Mouse (Mus musculus) neural tube, embryonic 13.5 days (tissue): ENCODE measurements around the gene Ankrd10. TPM values are rescaled to one million over a fixed set of nuclear protein-coding genes. Genes with fewer than 3 reads are reported as not detected.

Source experiments
- ATAC-seq: fragments of 200-750 bp; cut with Nextera tagmentation; 2 replicates; pipeline ENCODE4 v1.8.0; 2017; ENCODE audit warnings: low read depth, mild to moderate bottlenecking, moderate TSS enrichment, moderate library complexity
- H3K27ac ChIP-seq: fragments of 300-500 bp; sonication (generic); replicated peaks from 2 replicates; pipeline ENCODE4 v1.5.1; 2015; ENCODE audit warnings: moderate library complexity, mild to moderate bottlenecking, inconsistent platforms
- H3K27me3 ChIP-seq: fragments of 300-500 bp; sonication (generic); 2 replicates; pipeline ENCODE4 v1.6.1; 2015; ENCODE audit warnings: mild to moderate bottlenecking, inconsistent platforms
- H3K36me3 ChIP-seq: fragments of 300-500 bp; sonication (generic); 2 replicates; pipeline ENCODE4 v1.6.1; 2015; ENCODE audit warnings: mild to moderate bottlenecking, inconsistent platforms
- H3K4me1 ChIP-seq: fragments of 300-500 bp; sonication (generic); replicated peaks from 2 replicates; pipeline ENCODE4 v1.6.1; 2015; ENCODE audit warnings: inconsistent platforms
- H3K4me2 ChIP-seq: fragments of 300-500 bp; sonication (generic); 2 replicates; pipeline ENCODE4 v1.6.1; 2015; ENCODE audit warnings: inconsistent platforms, mild to moderate bottlenecking, moderate library complexity
- H3K4me3 ChIP-seq: fragments of 300-500 bp; sonication (generic); 2 replicates; pipeline ENCODE4 v1.5.1; 2015; ENCODE audit warnings: mild to moderate bottlenecking, inconsistent platforms
- H3K9ac ChIP-seq: fragments of 300-500 bp; sonication (generic); 2 replicates; pipeline ENCODE4 v1.6.1; 2015; ENCODE audit warnings: moderate library complexity, mild to moderate bottlenecking, inconsistent platforms
- H3K9me3 ChIP-seq: fragments of 300-500 bp; sonication (generic); 2 replicates; pipeline ENCODE4 v1.6.1; 2016; ENCODE audit warnings: inconsistent platforms
- WGBS: fragments of 180-500 bp; shearing (Covaris S2); methylation state at CpG from one replicate; pipeline ENCODE4 v1.1.7; 2015; 5-methylcytosine and 5-hydroxymethylcytosine counted together
- polyA plus RNA-seq: library from polyadenylated mRNA; unstranded; fragments of >200 nt; fragmentation: Nextera tagmentation; extraction: Ambion mirVana; gene quantifications from 2 replicates; pipeline ENCODE4 v1.2.1, GENCODE M21; 2015

Ankrd10 gene
- polyA plus RNA-seq, 1 experiment from 2014 or later = 79.2 TPM

- Histone ChIP-seq H3K9ac (no peak overlapping the region), H3K4me1 (peaks cover 4% of the 10 kb centered on the region; the same call in 1 of the 2 replicates), H3K27ac (no peak overlapping the region), H3K9me3 (no peaks in the 10 kb centered on the region), H3K4me3 (no peak overlapping the region), H3K4me2 (no peak overlapping the region), H3K27me3 (no peaks in the 10 kb centered on the region), H3K36me3 (peaks cover 16% of the 10 kb centered on the region)
- ATAC-seq = peak; percentile 19; the same call in 1 of the 2 replicates
- 36% methylated on average over 14 of the region's 14 CpGs for WGBS
These were observed 33.4 kb downstream of the Ankrd10 start for GRCm38 (mm10) chr8:11602006-11602680.

GRCm38 (mm10) chr8:11600301-11600951, 35.1 kb downstream of the Ankrd10 start:
- H3K4me3 ChIP-seq = no peak overlapping the region
- H3K9me3 ChIP-seq = no peaks in the 10 kb centered on the region
- peaks cover 4% of the 10 kb centered on the region; the same call in 1 of the 2 replicates for H3K4me1 ChIP-seq
- no peak for ATAC-seq
- H3K27me3 ChIP-seq = no peaks in the 10 kb centered on the region
- peaks cover 8% of the 10 kb centered on the region for H3K36me3 ChIP-seq
- no peak overlapping the region for H3K4me2 ChIP-seq
- no peak overlapping the region for H3K27ac ChIP-seq
- WGBS = 84% methylated on average over 5 of the region's 5 CpGs
- H3K9ac ChIP-seq = no peak overlapping the region

- no peak for ATAC-seq
- Histone ChIP-seq H3K36me3 (no peaks in the 10 kb centered on the region), H3K4me2 (no peak overlapping the region), H3K9me3 (no peaks in the 10 kb centered on the region), H3K27me3 (no peaks in the 10 kb centered on the region), H3K4me3 (no peak overlapping the region), H3K27ac (no peak overlapping the region), H3K4me1 (no peaks in the 10 kb centered on the region), H3K9ac (no peak overlapping the region)
- WGBS = 76% methylated on average over 12 of the region's 12 CpGs
These were observed 42.2 kb downstream of the Ankrd10 start for GRCm38 (mm10) chr8:11593222-11593884.

GRCm38 (mm10) chr8:11592296-11592695, 43.3 kb downstream of the Ankrd10 start:
- no peak overlapping the region for H3K4me2 ChIP-seq

GRCm38 (mm10) chr8:11591837-11592236, 43.7 kb downstream of the Ankrd10 start:
- H3K4me3 ChIP-seq = no peak overlapping the region

More at GRCm38 (mm10) chr8:11592296-11592695, 43.3 kb downstream of the Ankrd10 start:
- Histone ChIP-seq H3K4me1 (no peaks in the 10 kb centered on the region), H3K36me3 (no peaks in the 10 kb centered on the region), H3K9me3 (no peaks in the 10 kb centered on the region), H3K27ac (no peak overlapping the region), H3K27me3 (no peaks in the 10 kb centered on the region), H3K9ac (no peak overlapping the region), H3K4me3 (no peak overlapping the region)
- no peak for ATAC-seq
- WGBS = 52% methylated on average over 13 of the region's 13 CpGs

GRCm38 (mm10) chr8:11586374-11586745, 49.2 kb downstream of the Ankrd10 start:
- Histone ChIP-seq H3K36me3 (no peaks in the 10 kb centered on the region), H3K4me1 (no peaks in the 10 kb centered on the region; the same call in 1 of the 2 replicates), H3K9me3 (0 out of 2 replicates have a peak, but pooled peaks cover 9% of the 10 kb centered on the region), H3K27me3 (no peaks in the 10 kb centered on the region), H3K4me2 (no peak overlapping the region), H3K9ac (no peak overlapping the region), H3K27ac (no peak overlapping the region), H3K4me3 (no peak overlapping the region)
- 68% methylated on average over 2 of the region's 2 CpGs for WGBS
- ATAC-seq = no peak

More at GRCm38 (mm10) chr8:11591837-11592236, 43.7 kb downstream of the Ankrd10 start:
- Histone ChIP-seq H3K27ac (no peak overlapping the region), H3K9me3 (no peaks in the 10 kb centered on the region), H3K36me3 (no peaks in the 10 kb centered on the region), H3K4me1 (no peaks in the 10 kb centered on the region), H3K27me3 (no peaks in the 10 kb centered on the region), H3K9ac (no peak overlapping the region), H3K4me2 (no peak overlapping the region)
- no peak for ATAC-seq
- 85% methylated on average over 4 of the region's 4 CpGs for WGBS

- no peak for ATAC-seq
These were observed 49.8 kb downstream of the Ankrd10 start for GRCm38 (mm10) chr8:11585513-11586373.

GRCm38 (mm10) chr8:11575604-11576384, 59.8 kb downstream of the Ankrd10 start:
- no peaks in the 10 kb centered on the region for H3K36me3 ChIP-seq
- H3K4me2 ChIP-seq = no peak overlapping the region
- H3K4me3 ChIP-seq = no peak overlapping the region
- H3K27me3 ChIP-seq = no peaks in the 10 kb centered on the region
- 44% methylated on average over 16 of the region's 16 CpGs for WGBS
- H3K27ac ChIP-seq = no peak overlapping the region
- ATAC-seq = no peak; the same call in 1 of the 2 replicates
- peaks cover 14% of the 10 kb centered on the region; the same call in 1 of the 2 replicates for H3K4me1 ChIP-seq
- no peaks in the 10 kb centered on the region for H3K9me3 ChIP-seq
- H3K9ac ChIP-seq = no peak overlapping the region

More at GRCm38 (mm10) chr8:11585513-11586373, 49.8 kb downstream of the Ankrd10 start:
- H3K36me3 ChIP-seq = no peaks in the 10 kb centered on the region
- no peaks in the 10 kb centered on the region for H3K27me3 ChIP-seq
- WGBS = 80% methylated on average over 21 of the region's 21 CpGs
- no peak overlapping the region for H3K27ac ChIP-seq
- 0 out of 2 replicates have a peak, but pooled peaks cover 9% of the 10 kb centered on the region for H3K9me3 ChIP-seq
- H3K4me2 ChIP-seq = no peak overlapping the region
- H3K9ac ChIP-seq = no peak overlapping the region
- no peak overlapping the region for H3K4me3 ChIP-seq
- H3K4me1 ChIP-seq = no peaks in the 10 kb centered on the region; the same call in 1 of the 2 replicates

GRCm38 (mm10) chr8:11574911-11575603, 60.5 kb downstream of the Ankrd10 start:
- H3K4me3 ChIP-seq = no peak overlapping the region
- H3K9me3 ChIP-seq = no peaks in the 10 kb centered on the region
- ATAC-seq = no peak
- no peak overlapping the region for H3K4me2 ChIP-seq
- H3K36me3 ChIP-seq = no peaks in the 10 kb centered on the region
- H3K4me1 ChIP-seq = peaks cover 14% of the 10 kb centered on the region; the same call in 1 of the 2 replicates
- WGBS = 85% methylated on average over 9 of the region's 9 CpGs
- no peak overlapping the region for H3K9ac ChIP-seq
- H3K27me3 ChIP-seq = no peaks in the 10 kb centered on the region
- H3K27ac ChIP-seq = no peak overlapping the region

GRCm38 (mm10) chr8:11572428-11572827, 63.1 kb downstream of the Ankrd10 start:
- H3K27ac ChIP-seq = no peak overlapping the region
- no peak overlapping the region for H3K4me3 ChIP-seq
- H3K27me3 ChIP-seq = no peaks in the 10 kb centered on the region
- peaks cover 19% of the 10 kb centered on the region for H3K36me3 ChIP-seq
- no peak for ATAC-seq
- 90% methylated on average over 6 of the region's 6 CpGs for WGBS
- H3K9ac ChIP-seq = no peak overlapping the region
- H3K4me1 ChIP-seq = peaks cover 14% of the 10 kb centered on the region; the same call in 1 of the 2 replicates
- no peak overlapping the region for H3K4me2 ChIP-seq
- H3K9me3 ChIP-seq = no peaks in the 10 kb centered on the region
